Mouse (Mus musculus): ENCODE results near the gene Zfp85. TPM values are rescaled to one million over a fixed set of nuclear protein-coding genes. Genes with fewer than 3 reads are reported as not detected.

Zfp85 gene
- polyA plus RNA-seq, 1 experiment, result 0.96 TPM

Other genes starting within 250 kb of the Zfp85 start
- gene Gm26965, start 229.1 kb downstream of the Zfp85 start, polyA plus RNA-seq (2012; rRNA removed), result not detected in 2 replicates
- 34.9 and 41.6 TPM in 2 replicates for gene Zfp87, start 229.1 kb downstream of the Zfp85 start, polyA plus RNA-seq (2012; rRNA removed)
- 2.6 and 3.1 TPM in 2 replicates for gene Zfp748, start 201.4 kb downstream of the Zfp85 start, polyA plus RNA-seq (2012; rRNA removed)
- 0.80 and 0.92 TPM in 2 replicates for gene Zfp729b, start 145.5 kb downstream of the Zfp85 start, polyA plus RNA-seq (2012; rRNA removed)
- gene Gm49345, start 117.5 kb downstream of the Zfp85 start, polyA plus RNA-seq (2012; rRNA removed), result 0.44 and 0.92 TPM in 2 replicates
- 0.81 and 1.0 TPM in 2 replicates for gene Zfp729a, start 117.4 kb downstream of the Zfp85 start, polyA plus RNA-seq (2012; rRNA removed)
- gene Zfp738, start 68.2 kb downstream of the Zfp85 start, polyA plus RNA-seq (2012; rRNA removed), result 5.5 and 6.1 TPM in 2 replicates
- gene Zfp65, start 26.1 kb downstream of the Zfp85 start, polyA plus RNA-seq (2012; rRNA removed), result 1.3 and 1.6 TPM in 2 replicates
- gene Zfp493, start 24.5 kb upstream of the Zfp85 start, polyA plus RNA-seq (2012; rRNA removed), result 0.45 and 1.0 TPM in 2 replicates
- gene Zfp273, start 58.5 kb upstream of the Zfp85 start, polyA plus RNA-seq (2012; rRNA removed), result 0.57 and 0.89 TPM in 2 replicates
- 1.3 and 1.9 TPM in 2 replicates for gene Gm10037, start 75.9 kb upstream of the Zfp85 start, polyA plus RNA-seq (2012; rRNA removed)
- not detected in 2 replicates for gene BC048507, start 108.1 kb upstream of the Zfp85 start, polyA plus RNA-seq (2012; rRNA removed)

Measured in gonadal fat pad, adult 2 months (tissue).